Mouse (Mus musculus) monocyte, adult 5-6 weeks (primary cell): Measurements from ENCODE around the gene Rbm38. TPM values are rescaled to one million over a fixed set of nuclear protein-coding genes. Genes with fewer than 3 reads are reported as not detected.

Experiments
- ATAC-seq: fragments of 153-309, 156-312 bp; replicated peaks from 2 replicates; pipeline ENCODE4 v1.8.0; 2017; ENCODE audit warnings: mild to moderate bottlenecking; ENCODE audit not compliant: low TSS enrichment, insufficient number of reproducible peaks, severe bottlenecking, poor library complexity, low FRiP score
- total RNA-seq: library from RNA; stranded (forward); fragments of 200-1000, 200-491, 200-594 nt; gene quantifications from 3 replicates; pipeline ENCODE4 v1.2.3, GENCODE M21; 2017

Gene Rbm38
- total RNA-seq, 1 experiment from 2014 or later, result 41.8 TPM

- no peak for ATAC-seq
Measured at GRCm38 (mm10) chr2:173010220-173010717, 10.0 kb upstream of the Rbm38 start.

DNA sequence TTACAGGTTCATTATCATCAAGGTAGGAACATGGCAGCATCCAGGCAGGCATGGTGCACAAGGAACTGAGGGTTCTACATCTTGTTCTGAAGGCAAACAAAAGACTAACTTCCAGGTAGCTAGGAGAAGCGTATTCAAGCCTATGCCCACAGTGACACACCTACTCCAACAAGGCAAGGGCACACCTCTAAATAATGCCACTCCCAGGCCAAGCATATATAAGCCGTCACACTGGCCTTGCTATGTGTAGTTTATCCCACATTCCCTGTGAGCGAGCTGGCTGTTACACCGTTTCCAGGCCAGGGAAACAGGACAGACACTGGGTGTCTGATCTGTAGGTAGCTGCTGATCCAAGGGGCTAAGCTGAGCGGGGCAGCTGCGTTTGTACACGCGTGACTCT, 8.9 kb upstream of the Rbm38 start:
- no peak for ATAC-seq

DNA sequence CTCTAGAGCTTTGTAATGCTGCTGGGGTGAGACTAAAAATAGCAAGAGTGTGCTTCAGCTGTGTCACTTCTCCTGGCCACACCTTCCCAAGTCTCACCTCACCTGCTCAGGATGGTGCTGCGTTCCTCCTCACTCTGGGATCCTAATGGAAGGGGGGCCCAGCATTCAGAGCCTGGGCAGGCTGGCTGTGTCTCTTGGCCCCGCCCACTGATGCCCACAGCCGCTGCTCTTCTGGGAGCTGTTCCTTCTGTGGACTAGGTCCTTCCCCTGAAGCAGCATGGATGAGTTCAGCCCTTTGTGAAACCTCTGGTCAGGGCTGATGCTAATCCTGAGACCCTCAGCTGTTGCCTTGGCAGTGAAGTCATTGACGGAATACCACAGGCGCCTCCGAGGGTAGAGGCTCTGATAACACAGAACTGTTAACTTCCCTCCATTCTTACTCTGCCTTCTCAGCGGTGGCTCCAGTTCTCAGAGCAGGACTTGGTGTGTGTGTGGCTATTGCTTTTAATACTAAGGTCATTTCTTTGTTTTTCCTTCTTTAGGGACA, 5.5 kb upstream of the Rbm38 start:
- no peak for ATAC-seq

- no peak; the same call in 1 of the 2 replicates for ATAC-seq
Measured at GRCm38 (mm10) chr2:173017940-173018339, 2.4 kb upstream of the Rbm38 start.

DNA sequence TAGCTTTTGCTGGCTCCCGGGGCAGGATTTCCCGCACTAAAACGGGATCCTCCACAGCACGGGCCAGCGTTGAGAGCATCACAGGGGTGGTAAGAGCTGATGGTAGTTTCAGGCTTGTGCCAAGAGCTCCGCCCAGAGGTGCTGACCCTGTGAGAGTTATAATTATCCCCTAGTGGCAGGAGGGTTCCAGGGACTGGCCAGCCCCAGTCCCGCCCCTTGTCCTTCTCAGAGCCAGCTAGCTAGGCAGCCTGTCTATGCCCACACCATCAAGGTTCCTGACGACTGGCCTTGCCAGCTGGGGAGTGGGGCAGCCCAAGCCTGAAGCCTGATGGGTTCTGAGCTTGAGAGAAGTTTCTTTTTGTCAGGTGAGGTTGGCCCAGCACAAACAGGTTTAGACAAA, 1.7 kb upstream of the Rbm38 start:
- ATAC-seq, result no peak

DNA sequence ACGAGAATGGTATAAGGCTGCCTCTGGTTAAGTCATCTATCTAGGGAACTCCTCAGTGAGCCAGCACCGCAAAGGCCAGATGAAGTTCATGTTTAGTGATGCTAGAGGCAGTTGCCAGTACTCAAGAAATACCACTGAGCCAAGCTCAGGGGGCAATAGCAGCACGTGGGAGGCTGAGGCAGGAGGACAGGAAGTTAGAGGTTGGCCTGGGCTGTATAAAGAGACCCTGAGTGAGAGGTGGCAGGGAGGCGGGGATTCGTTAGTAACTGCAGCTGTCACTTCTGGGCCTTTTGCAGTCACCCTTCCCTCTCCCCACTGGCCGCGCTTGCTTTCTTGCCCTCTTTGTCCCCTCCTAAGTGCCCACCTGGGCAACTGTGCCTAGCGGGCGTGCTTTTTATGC, 976 bp upstream of the Rbm38 start:
- ATAC-seq, result no peak

GRCm38 (mm10) chr2:173019790-173020189, 508 bp upstream of the Rbm38 start:
- ATAC-seq, result peak; percentile 58

GRCm38 (mm10) chr2:173021633-173022055, 1.3 kb downstream of the Rbm38 start:
- peak; percentile 61 for ATAC-seq

DNA sequence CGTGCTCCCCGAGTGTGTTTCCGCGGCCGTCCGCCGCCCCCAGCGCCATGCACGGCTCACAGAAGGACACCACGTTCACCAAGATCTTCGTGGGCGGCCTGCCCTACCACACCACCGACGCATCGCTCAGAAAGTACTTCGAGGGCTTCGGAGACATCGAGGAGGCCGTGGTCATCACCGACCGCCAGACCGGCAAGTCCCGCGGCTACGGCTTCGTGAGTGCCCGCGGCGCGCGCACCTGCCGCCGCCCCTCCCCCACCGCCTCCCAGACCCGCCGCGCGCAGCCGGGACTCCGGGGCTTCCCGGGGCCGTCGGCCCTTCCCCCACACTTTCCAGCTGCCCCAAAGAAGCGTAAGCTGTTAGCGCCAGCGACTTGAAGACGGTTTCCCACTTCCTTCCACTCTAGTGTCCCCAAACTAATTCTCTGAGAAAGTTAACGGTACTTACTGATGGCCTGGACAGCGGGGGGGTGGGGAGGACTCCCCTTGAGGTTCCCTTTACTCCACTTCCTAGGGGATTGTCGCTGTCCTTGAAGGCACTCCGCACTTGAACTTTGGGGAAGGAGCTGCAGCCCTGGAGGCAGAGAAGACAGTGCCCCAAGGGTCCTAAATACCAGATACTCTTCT, 1.9 kb downstream of the Rbm38 start:
- ATAC-seq, result no peak

- ATAC-seq, result no peak
Measured at GRCm38 (mm10) chr2:173022813-173023212, 2.5 kb downstream of the Rbm38 start.

- no peak for ATAC-seq
Measured at GRCm38 (mm10) chr2:173023371-173023851, 3.1 kb downstream of the Rbm38 start.

DNA sequence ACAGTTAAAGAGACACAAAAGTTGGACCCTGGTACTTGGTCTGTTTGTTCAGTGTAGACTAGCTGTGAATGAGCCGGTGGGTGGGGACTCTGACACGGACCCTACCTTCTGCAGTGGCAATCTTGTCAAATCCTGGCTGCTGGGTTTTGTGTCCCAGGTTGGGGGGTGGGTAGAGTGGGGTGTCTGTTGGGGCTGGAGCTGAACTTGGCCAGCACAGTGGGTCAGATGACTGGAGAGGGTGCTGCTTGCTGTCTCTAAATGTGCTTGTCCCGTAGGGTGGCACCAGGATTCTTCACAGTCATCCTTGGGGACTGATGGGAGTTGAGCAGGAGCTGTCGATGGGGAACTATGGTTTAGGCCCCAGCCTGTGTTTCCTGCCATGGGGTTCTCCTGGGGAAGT, 3.7 kb downstream of the Rbm38 start:
- no peak for ATAC-seq

DNA sequence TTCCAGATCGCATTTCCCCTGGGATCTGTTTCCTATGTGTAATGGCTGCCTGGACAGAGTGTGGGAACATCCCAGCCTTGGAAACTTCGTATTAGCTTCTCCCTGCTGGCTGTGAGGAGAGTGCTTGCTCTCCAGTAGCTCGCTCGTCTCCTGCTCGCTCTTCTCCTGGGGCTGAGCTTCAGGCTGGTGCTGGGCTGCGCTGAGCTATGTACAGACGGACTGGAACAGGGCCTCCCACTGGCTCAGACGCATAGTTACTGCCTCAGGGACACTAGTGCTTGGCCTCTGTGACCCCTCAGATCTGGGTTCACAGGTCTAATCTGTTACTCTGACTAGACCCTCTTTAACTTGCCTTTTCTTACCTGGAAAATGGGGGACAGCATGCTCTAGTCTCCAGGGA, 4.1 kb downstream of the Rbm38 start:
- ATAC-seq, result no peak

GRCm38 (mm10) chr2:173024938-173025337, 4.6 kb downstream of the Rbm38 start:
- no peak for ATAC-seq

- no peak for ATAC-seq
Measured at GRCm38 (mm10) chr2:173026286-173026685, 6.0 kb downstream of the Rbm38 start.

- peak; percentile 15; the same call in 1 of the 2 replicates for ATAC-seq
Measured at GRCm38 (mm10) chr2:173026688-173027131, 6.4 kb downstream of the Rbm38 start.

GRCm38 (mm10) chr2:173027169-173027823, 7.0 kb downstream of the Rbm38 start:
- ATAC-seq, result no peak

GRCm38 (mm10) chr2:173027824-173028495, 7.7 kb downstream of the Rbm38 start:
- ATAC-seq, result no peak

- no peak for ATAC-seq
Measured at GRCm38 (mm10) chr2:173028508-173029031, 8.3 kb downstream of the Rbm38 start.
